Mouse (Mus musculus) gastrocnemius, postnatal 14 days (tissue): Measurements from ENCODE around the gene Ppfibp2. TPM values are rescaled to one million over a fixed set of nuclear protein-coding genes. Genes with fewer than 3 reads are reported as not detected.

Source experiments
- total RNA-seq, 2 experiments: library from RNA; stranded (reverse); gene quantifications; 2 replicates each; pipeline ENCODE4 v1.2.3; 2021

The Ppfibp2 gene
- total RNA-seq, 2 experiments from 2014 or later, result 8.4 to 9.9 TPM

Other genes starting within 250 kb of the Ppfibp2 start
- gene Syt9, start 224.5 kb upstream of the Ppfibp2 start, total RNA-seq, result under 1 TPM; 0.53 to 0.68 TPM
- 1 to 10 TPM; 5.9 to 7.0 TPM for gene Olfml1, start 27.8 kb upstream of the Ppfibp2 start, total RNA-seq
- gene 5330417H12Rik, start 30.0 kb downstream of the Ppfibp2 start, total RNA-seq, result not detected
- gene Cyb5r2, start 162.8 kb downstream of the Ppfibp2 start, total RNA-seq, result under 1 TPM in 1 of 2 experiments, not detected in 1; 0.35 TPM
- gene Ovch2, start 206.0 kb downstream of the Ppfibp2 start, total RNA-seq, result not detected
- not detected for gene Olfr467, start 217.1 kb downstream of the Ppfibp2 start, total RNA-seq
- not detected for gene Olfr469, start 230.3 kb downstream of the Ppfibp2 start, total RNA-seq